Mouse (Mus musculus) G1E (cell line): ENCODE measurements around the gene Ndufc1. TPM values are rescaled to one million over a fixed set of nuclear protein-coding genes. Genes with fewer than 3 reads are reported as not detected.
A peak's percentile ranks its signal among the peaks of the same experiment; 100 is the strongest.

Source experiments
- ATAC-seq: 2 replicates; pipeline ENCODE4 v1.8.0; 2016; ENCODE audit warnings: mild to moderate bottlenecking; ENCODE audit not compliant: insufficient number of reproducible peaks, poor library complexity, low FRiP score, severe bottlenecking; ENCODE audit errors: extremely low read depth
- DNase-seq: peaks from one replicate; pipeline ENCODE4 v3.0.0; 2012; ENCODE audit warnings: low spot score
- H3K27me3 ChIP-seq: 2 replicates; pipeline ENCODE4 v1.6.1; 2012; ENCODE audit warnings: mild to moderate bottlenecking, low read length, inconsistent platforms; ENCODE audit not compliant: insufficient read depth
- H3K36me3 ChIP-seq: replicated peaks from 2 replicates; pipeline ENCODE3; 2012; ENCODE audit warnings: mild to moderate bottlenecking, inconsistent platforms
- H3K4me1 ChIP-seq: 2 replicates; pipeline ENCODE4 v1.6.1; 2012; ENCODE audit warnings: low read depth, low read length, inconsistent platforms, mixed read lengths; ENCODE audit not compliant: insufficient read depth
- H3K4me3 ChIP-seq: 2 replicates; pipeline ENCODE4 v1.5.1; 2012; ENCODE audit warnings: low read depth, mild to moderate bottlenecking, inconsistent platforms, low read length, moderate library complexity, mixed read lengths
- H3K9me3 ChIP-seq: replicated peaks from 2 replicates; pipeline ENCODE4 v1.6.1; 2012; ENCODE audit warnings: inconsistent platforms
- CTCF ChIP-seq: IDR thresholded peaks from 2 replicates; pipeline ENCODE4 v1.5.1; 2012; ENCODE audit warnings: low read depth, low read length, inconsistent platforms, mixed read lengths
- GATA1 ChIP-seq: IDR thresholded peaks from 2 replicates; pipeline ENCODE4 v1.6.1; 2012; ENCODE audit warnings: borderline replicate concordance, low read length, inconsistent platforms, mixed read lengths
- GATA2 ChIP-seq: IDR thresholded peaks from 2 replicates; pipeline ENCODE4 v1.6.1; 2012; ENCODE audit warnings: low read depth, low read length, inconsistent platforms, borderline replicate concordance
- POLR2AphosphoS5 ChIP-seq: IDR thresholded peaks from 2 replicates; pipeline ENCODE4 v1.6.1; 2012; ENCODE audit warnings: low read depth, low read length, inconsistent platforms; ENCODE audit not compliant: insufficient replicate concordance
- TAL1 ChIP-seq: conservative IDR thresholded peaks from 2 replicates; pipeline ENCODE4 v1.6.1; 2012; ENCODE audit warnings: low read depth, low read length, inconsistent platforms, mixed read lengths
- polyA plus RNA-seq: library from polyadenylated mRNA; stranded (reverse); fragments of >175 nt; gene quantifications from 2 replicates; pipeline ENCODE4 v1.2.3, GENCODE M21; 2012
- total RNA-seq, 2 experiments: library from RNA; stranded (forward) in 1 of 2; stranded (reverse) in 1 of 2; fragments of 200-1000 nt in 1 of 2; fragments of >200 nt in 1 of 2; fragmentation: Nextera tagmentation in 1 of 2; gene quantifications; 2 replicates each; pipeline ENCODE4 v1.2.3; 2014 to 2017

Ndufc1 gene
- total and polyA plus RNA-seq, 3 experiments: 38.6 to 199 (median 114) TPM

DNA sequence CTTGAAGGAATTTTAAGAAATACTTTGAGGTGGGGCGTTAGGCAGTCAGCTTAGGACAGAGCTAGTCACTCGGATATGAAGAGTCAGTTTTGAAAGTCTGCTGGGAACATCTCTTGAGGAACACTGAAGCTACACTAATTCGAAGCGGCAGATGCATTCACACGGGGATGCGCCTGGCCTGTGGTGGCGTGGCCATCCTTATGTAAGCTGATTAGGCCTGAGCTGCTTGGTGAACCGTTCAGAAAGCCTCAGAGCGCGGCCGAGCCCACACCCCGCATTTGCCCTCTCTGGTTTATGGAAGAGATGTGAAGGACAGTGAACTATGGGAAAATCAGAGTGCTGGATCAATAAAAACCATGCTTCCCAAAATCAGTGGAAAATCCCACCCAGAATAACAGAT is 25.4 kb downstream of the Ndufc1 start:
- no peaks in the 10 kb centered on the region for H3K27me3 ChIP-seq

DNA sequence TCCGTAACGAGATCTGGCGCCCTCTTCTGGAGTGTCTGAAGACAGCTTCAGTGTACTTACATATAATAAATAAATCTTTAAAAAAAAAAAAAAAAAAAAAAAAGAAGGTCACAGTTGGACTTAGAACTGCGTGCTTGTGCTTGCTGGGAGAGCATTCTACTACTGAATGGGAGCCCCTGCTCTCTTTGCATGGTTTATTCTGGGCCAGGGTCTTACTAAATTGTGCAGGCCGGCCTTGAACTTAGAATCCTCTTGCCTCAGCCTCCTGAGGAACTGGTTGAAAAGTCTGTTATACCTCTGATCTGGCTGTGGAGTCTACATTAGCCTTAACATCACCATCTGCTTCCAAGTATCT is 28.2 kb downstream of the Ndufc1 start:
- H3K9me3 ChIP-seq: no peaks in the 10 kb centered on the region
- H3K36me3 ChIP-seq: no peaks in the 10 kb centered on the region
- DNase-seq: no peak

More for the DNA sequence above, 25.4 kb downstream of the Ndufc1 start:
- Histone ChIP-seq H3K36me3 (no peaks in the 10 kb centered on the region), H3K4me3 (no peak overlapping the region), H3K4me1 (peaks cover 28% of the 10 kb centered on the region), H3K9me3 (no peaks in the 10 kb centered on the region)
- ATAC-seq (no peak), DNase-seq (no peak)
- TF ChIP-seq CTCF (no peak), GATA2 (no peak), POLR2AphosphoS5 (no peak), GATA1 (no peak), TAL1 (no peak)

DNA sequence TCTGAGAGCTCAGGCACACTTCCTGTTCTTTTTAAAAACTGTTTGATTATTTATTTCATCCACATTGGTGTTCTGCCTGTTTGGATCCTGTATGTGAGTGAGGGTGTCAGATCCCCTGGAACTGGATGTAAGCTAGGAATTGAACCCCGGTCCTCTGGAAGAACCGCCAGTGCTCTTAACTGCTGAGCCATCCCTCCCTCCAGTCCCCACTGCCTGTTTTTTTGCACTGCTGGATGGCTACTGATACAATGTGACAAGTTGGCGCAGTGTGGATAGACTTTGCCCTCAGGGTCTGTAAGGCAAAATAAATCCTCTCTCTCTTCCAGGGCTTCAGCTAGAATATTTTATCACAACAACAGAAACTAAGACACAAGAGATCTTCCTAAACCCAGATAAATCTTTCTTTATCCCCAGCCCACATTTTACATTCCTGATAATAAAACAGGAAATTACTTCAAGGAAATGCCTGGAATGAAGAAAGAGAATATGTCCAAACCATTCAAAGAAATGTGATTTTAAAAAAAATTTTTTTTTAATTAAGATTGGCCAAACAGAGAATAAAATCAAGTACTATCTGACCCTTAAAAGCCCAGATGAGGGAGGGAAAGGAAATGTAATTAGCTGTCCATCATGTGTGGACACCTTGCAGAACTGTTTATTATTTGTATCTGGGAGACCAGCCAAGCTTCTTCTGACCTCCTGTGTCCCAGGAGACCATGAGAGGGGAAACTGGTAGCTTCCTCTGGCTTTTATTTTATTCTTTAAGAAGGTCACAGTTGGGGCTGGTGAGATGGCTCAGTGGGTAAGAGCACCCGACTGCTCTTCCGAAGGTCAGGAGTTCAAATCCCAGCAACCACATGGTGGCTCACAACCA is 28.8 kb downstream of the Ndufc1 start:
- Histone ChIP-seq H3K36me3 (no peaks in the 10 kb centered on the region), H3K4me3 (no peak overlapping the region), H3K9me3 (no peaks in the 10 kb centered on the region), H3K4me1 (peaks cover 41% of the 10 kb centered on the region), H3K27me3 (no peaks in the 10 kb centered on the region)
- ATAC-seq: no peak
- TF ChIP-seq CTCF (no peak), TAL1 (no peak), POLR2AphosphoS5 (no peak), GATA2 (no peak), GATA1 (no peak)
- DNase-seq: no peak

More for the DNA sequence above, 28.2 kb downstream of the Ndufc1 start:
- H3K27me3 ChIP-seq: no peaks in the 10 kb centered on the region
- no peak for ATAC-seq
- peaks cover 36% of the 10 kb centered on the region for H3K4me1 ChIP-seq
- H3K4me3 ChIP-seq: no peak overlapping the region
- TF ChIP-seq CTCF (no peak), POLR2AphosphoS5 (no peak), GATA2 (no peak), GATA1 (no peak), TAL1 (no peak)

DNA sequence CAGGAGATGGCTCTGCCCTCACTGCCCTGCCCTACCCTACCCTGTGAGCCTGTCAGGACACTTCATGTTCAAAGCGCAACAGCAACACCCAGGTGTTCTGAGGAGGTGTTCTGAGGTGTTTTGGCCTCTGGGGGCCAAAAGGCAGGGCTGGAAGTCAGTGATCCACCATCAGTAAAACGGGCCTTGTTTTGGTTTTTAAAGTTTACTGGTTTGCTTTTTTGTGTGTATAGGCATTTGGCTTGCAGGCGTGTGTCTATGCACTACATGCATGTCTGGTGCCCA is 30.2 kb downstream of the Ndufc1 start:
- Histone ChIP-seq H3K4me3 (no peak overlapping the region), H3K9me3 (peaks cover 3% of the 10 kb centered on the region; the same call in 1 of the 2 replicates), H3K4me1 (peaks cover 39% of the 10 kb centered on the region), H3K36me3 (no peaks in the 10 kb centered on the region), H3K27me3 (no peaks in the 10 kb centered on the region)
- DNase-seq (no peak), ATAC-seq (no peak)
- TF ChIP-seq GATA2: no peak
- TF ChIP-seq CTCF: no peak
- TF ChIP-seq GATA1: no peak
- no peak for TF ChIP-seq TAL1
- TF ChIP-seq POLR2AphosphoS5: no peak

DNA sequence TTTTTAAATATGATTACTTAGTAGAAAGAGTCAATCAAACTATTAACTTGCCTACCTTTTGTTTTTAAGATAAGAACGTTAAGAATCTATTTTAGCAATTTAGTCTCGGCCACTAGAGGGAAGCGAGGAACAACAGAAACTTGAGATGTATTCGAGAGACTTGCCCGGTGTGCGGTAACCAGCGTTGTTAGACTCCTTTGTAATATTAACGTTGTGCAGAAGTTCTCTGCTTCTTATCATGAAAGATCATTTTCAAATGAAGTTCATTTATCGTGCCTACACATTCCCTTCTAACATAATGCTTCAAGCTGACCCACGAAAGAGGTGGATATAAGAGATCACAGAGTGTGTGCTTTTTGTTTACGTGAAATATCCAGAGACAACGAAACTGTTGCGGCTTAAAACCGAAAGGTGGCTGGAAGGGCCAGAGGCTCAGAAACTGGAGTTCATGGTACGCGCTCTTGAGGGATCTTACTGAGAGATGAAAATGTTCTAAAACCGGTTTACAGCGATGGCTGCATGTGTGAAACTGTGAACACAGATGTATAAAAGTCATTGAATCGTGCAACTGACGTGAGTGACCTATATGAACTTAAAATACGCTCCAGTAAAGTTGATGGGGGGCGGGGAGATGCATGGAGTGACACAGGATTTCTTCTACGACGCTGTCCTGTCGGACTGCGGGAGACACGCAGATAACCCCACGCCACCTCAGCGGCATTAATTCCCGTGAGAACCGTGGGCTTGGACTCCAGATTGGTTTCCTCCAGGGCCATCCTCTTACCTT is 30.7 kb downstream of the Ndufc1 start:
- peaks cover 42% of the 10 kb centered on the region for H3K4me1 ChIP-seq
- no peak overlapping the region; the same call in 1 of the 2 replicates for H3K4me3 ChIP-seq
- no peak for TF ChIP-seq TAL1
- no peak; the same call in 1 of the 2 replicates for TF ChIP-seq CTCF
- no peak for ATAC-seq
- no peaks in the 10 kb centered on the region for H3K27me3 ChIP-seq
- no peak for DNase-seq
- H3K9me3 ChIP-seq: peaks cover 3% of the 10 kb centered on the region; the same call in 1 of the 2 replicates
- no peaks in the 10 kb centered on the region for H3K36me3 ChIP-seq

DNA sequence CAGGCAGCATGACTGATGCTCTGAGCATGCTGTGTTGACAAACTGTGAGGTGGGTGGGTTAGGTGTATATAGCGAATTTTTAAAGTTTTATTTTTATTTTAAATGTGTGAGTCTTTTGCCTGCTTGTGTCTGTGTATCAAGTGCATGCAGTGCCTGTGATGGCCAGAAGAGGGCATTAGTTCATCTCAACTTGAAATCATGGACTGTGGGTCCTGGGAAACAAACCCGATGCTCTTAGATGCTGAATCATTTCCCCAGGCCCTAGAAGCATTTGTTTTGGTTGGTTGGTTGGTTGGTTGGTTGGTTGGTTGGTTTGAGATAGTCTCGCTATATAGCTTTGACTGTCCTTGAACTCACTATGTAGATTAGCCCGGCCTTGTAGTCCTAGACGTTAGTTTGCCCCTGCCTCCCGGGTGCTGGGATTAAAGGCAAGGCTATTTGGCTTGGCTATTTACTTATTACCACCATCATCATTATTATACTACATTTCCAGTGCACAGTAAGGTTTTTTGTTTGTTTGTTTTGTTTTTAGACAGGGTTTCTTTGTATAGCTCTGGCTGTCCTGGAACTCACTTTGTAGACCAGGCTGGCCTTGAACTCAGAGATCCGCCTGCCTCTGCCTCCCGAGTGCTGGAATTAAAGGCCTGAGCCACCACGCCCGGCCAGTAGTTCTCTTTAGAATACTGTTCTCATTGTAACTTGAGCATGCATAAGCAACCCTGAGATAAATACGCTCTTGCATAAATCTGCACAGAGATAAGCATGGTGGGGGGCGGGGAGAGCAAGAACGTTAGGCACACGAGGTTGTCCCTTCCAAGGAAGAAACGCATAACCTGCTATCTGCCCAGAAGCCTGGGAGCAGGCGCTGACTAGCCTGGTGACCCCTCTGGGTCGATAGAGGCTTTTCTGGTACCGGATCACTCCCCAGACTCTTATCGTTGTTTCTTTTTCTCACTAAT is 33.2 kb downstream of the Ndufc1 start:
- TF ChIP-seq CTCF (0 out of 2 replicates have a peak, but pooled peaks have one; percentile 25), GATA2 (no peak)
- DNase-seq (no peak), ATAC-seq (peak; percentile 68)
- no peaks in the 10 kb centered on the region for H3K27me3 ChIP-seq
- H3K4me3 ChIP-seq: no peak overlapping the region; the same call in 1 of the 2 replicates
- peaks cover 3% of the 10 kb centered on the region; the same call in 1 of the 2 replicates for H3K9me3 ChIP-seq
- no peaks in the 10 kb centered on the region for H3K36me3 ChIP-seq
- H3K4me1 ChIP-seq: peaks cover 53% of the 10 kb centered on the region
